Mouse (Mus musculus): ENCODE results near the gene Mtmr12. TPM values are rescaled to one million over a fixed set of nuclear protein-coding genes. Genes with fewer than 3 reads are reported as not detected.

Mtmr12 gene
- polyA plus RNA-seq, 1 experiment from 2014 or later: 7.2 TPM

GRCm38 (mm10) chr15:12311465-12311864 is 106.6 kb downstream of the Mtmr12 start:
- H3K9ac ChIP-seq: no peak overlapping the region
- H3K4me1 ChIP-seq (replicated peaks): peaks cover 29% of the 10 kb centered on the region
- H3K4me2 ChIP-seq: no peak overlapping the region
- no peak overlapping the region for H3K4me3 ChIP-seq (replicated peaks)
- H3K36me3 ChIP-seq (replicated peaks): no peaks in the 10 kb centered on the region
- 59% methylated on average over 7 of the region's 7 CpGs for WGBS (ENCODE audit: insufficient replicate concordance)
- no peak overlapping the region for H3K27ac ChIP-seq (replicated peaks)
- H3K9me3 ChIP-seq (replicated peaks): no peaks in the 10 kb centered on the region
- no peaks in the 10 kb centered on the region for H3K27me3 ChIP-seq
- ATAC-seq (ENCODE audit: insufficient read depth): no peak

- Histone ChIP-seq H3K27ac (replicated peaks) (no peak overlapping the region), H3K27me3 (no peaks in the 10 kb centered on the region), H3K4me1 (replicated peaks) (peaks cover 25% of the 10 kb centered on the region), H3K4me2 (no peak overlapping the region), H3K9ac (no peak overlapping the region), H3K4me3 (replicated peaks) (no peak overlapping the region), H3K36me3 (replicated peaks) (no peaks in the 10 kb centered on the region), H3K9me3 (replicated peaks) (no peaks in the 10 kb centered on the region)
- ATAC-seq (ENCODE audit: insufficient read depth): no peak
- WGBS (ENCODE audit: insufficient replicate concordance): 14% methylated on average over 1 of the region's 1 CpGs
These were observed 108.4 kb downstream of the Mtmr12 start for GRCm38 (mm10) chr15:12313255-12313654.

- H3K9me3 ChIP-seq (replicated peaks): no peaks in the 10 kb centered on the region
- WGBS (ENCODE audit: insufficient replicate concordance): 71% methylated on average over 5 of the region's 5 CpGs
These were observed 109.8 kb downstream of the Mtmr12 start for GRCm38 (mm10) chr15:12314584-12314983.

GRCm38 (mm10) chr15:12315996-12316395 is 111.2 kb downstream of the Mtmr12 start:
- no peak overlapping the region for H3K4me2 ChIP-seq
- H3K27me3 ChIP-seq: peaks cover 5% of the 10 kb centered on the region
- WGBS (ENCODE audit: insufficient replicate concordance): 56% methylated on average over 2 of the region's 2 CpGs
- no peak overlapping the region for H3K9ac ChIP-seq
- H3K27ac ChIP-seq (replicated peaks): no peak overlapping the region
- H3K9me3 ChIP-seq (replicated peaks): no peaks in the 10 kb centered on the region
- no peaks in the 10 kb centered on the region for H3K36me3 ChIP-seq (replicated peaks)
- peaks cover 31% of the 10 kb centered on the region for H3K4me1 ChIP-seq (replicated peaks)
- H3K4me3 ChIP-seq (replicated peaks): no peak overlapping the region
- no peak for ATAC-seq (ENCODE audit: insufficient read depth)

More at GRCm38 (mm10) chr15:12314584-12314983, 109.8 kb downstream of the Mtmr12 start:
- Histone ChIP-seq H3K27me3 (no peaks in the 10 kb centered on the region), H3K36me3 (replicated peaks) (no peaks in the 10 kb centered on the region), H3K9ac (no peak overlapping the region), H3K27ac (replicated peaks) (no peak overlapping the region), H3K4me1 (replicated peaks) (peaks cover 25% of the 10 kb centered on the region), H3K4me3 (replicated peaks) (no peak overlapping the region), H3K4me2 (no peak overlapping the region)
- no peak for ATAC-seq (ENCODE audit: insufficient read depth)

GRCm38 (mm10) chr15:12317290-12317689 is 112.5 kb downstream of the Mtmr12 start:
- no peak overlapping the region for H3K27ac ChIP-seq (replicated peaks)
- no peak for ATAC-seq (ENCODE audit: insufficient read depth)

GRCm38 (mm10) chr15:12318451-12318850 is 113.6 kb downstream of the Mtmr12 start:
- Histone ChIP-seq H3K9me3 (replicated peaks) (no peaks in the 10 kb centered on the region), H3K4me2 (no peak overlapping the region), H3K27ac (replicated peaks) (no peak overlapping the region), H3K4me3 (replicated peaks) (no peak overlapping the region), H3K4me1 (replicated peaks) (peaks cover 31% of the 10 kb centered on the region), H3K27me3 (peaks cover 5% of the 10 kb centered on the region), H3K36me3 (replicated peaks) (no peaks in the 10 kb centered on the region), H3K9ac (no peak overlapping the region)
- no peak for ATAC-seq (ENCODE audit: insufficient read depth)
- 65% methylated on average over 8 of the region's 8 CpGs for WGBS (ENCODE audit: insufficient replicate concordance)

More at GRCm38 (mm10) chr15:12317290-12317689, 112.5 kb downstream of the Mtmr12 start:
- H3K4me3 ChIP-seq (replicated peaks): no peak overlapping the region
- 30% methylated on average over 5 of the region's 5 CpGs for WGBS (ENCODE audit: insufficient replicate concordance)
- H3K9ac ChIP-seq: no peak overlapping the region
- no peak overlapping the region for H3K4me2 ChIP-seq
- peaks cover 31% of the 10 kb centered on the region for H3K4me1 ChIP-seq (replicated peaks)
- H3K36me3 ChIP-seq (replicated peaks): no peaks in the 10 kb centered on the region
- no peaks in the 10 kb centered on the region for H3K9me3 ChIP-seq (replicated peaks)
- peaks cover 5% of the 10 kb centered on the region for H3K27me3 ChIP-seq

- H3K4me3 ChIP-seq (replicated peaks): peak overlapping the region; percentile 100; the same call in 1 of the 2 replicates
- H3K9ac ChIP-seq: no peak overlapping the region
- WGBS (ENCODE audit: insufficient replicate concordance): 46% methylated on average over 5 of the region's 5 CpGs
- peaks cover 37% of the 10 kb centered on the region for H3K4me1 ChIP-seq (replicated peaks)
- H3K27ac ChIP-seq (replicated peaks): no peak overlapping the region
- no peaks in the 10 kb centered on the region for H3K9me3 ChIP-seq (replicated peaks)
- peak overlapping the region; percentile 92 for H3K4me2 ChIP-seq
- ATAC-seq (ENCODE audit: insufficient read depth): no peak
- peaks cover 5% of the 10 kb centered on the region for H3K27me3 ChIP-seq
- no peaks in the 10 kb centered on the region for H3K36me3 ChIP-seq (replicated peaks)
These were observed 115.1 kb downstream of the Mtmr12 start for GRCm38 (mm10) chr15:12319889-12320288.

GRCm38 (mm10) chr15:12320441-12321090 is 115.7 kb downstream of the Mtmr12 start:
- Histone ChIP-seq H3K27me3 (peaks cover 5% of the 10 kb centered on the region), H3K36me3 (replicated peaks) (peaks cover under 1% of the 10 kb centered on the region; the same call in 1 of the 2 replicates), H3K4me2 (peak overlapping the region; percentile 92), H3K4me1 (replicated peaks) (peaks cover 41% of the 10 kb centered on the region), H3K9ac (peak overlapping the region; percentile 100), H3K4me3 (replicated peaks) (peak overlapping the region; percentile 100), H3K9me3 (replicated peaks) (no peaks in the 10 kb centered on the region), H3K27ac (replicated peaks) (peak overlapping the region; percentile 94)
- ATAC-seq (ENCODE audit: insufficient read depth): peak; percentile 16
- WGBS (ENCODE audit: insufficient replicate concordance): 3% methylated on average over 22 of the region's 22 CpGs

- Histone ChIP-seq H3K4me3 (replicated peaks) (peak within 1 kb of the TSS; percentile 100), H3K27me3 (peaks cover 5% of the 10 kb centered on the region), H3K9ac (peak within 1 kb of the TSS; percentile 100), H3K36me3 (replicated peaks) (peaks cover 4% of the 10 kb centered on the region), H3K4me2 (peak within 1 kb of the TSS; percentile 92), H3K9me3 (replicated peaks) (no peaks in the 10 kb centered on the region), H3K27ac (replicated peaks) (peak within 1 kb of the TSS; percentile 94), H3K4me1 (replicated peaks) (peaks cover 48% of the 10 kb centered on the region)
- WGBS (ENCODE audit: insufficient replicate concordance): under 1% methylated on average over 73 of the region's 74 CpGs
- peak; percentile 89 for ATAC-seq (ENCODE audit: insufficient read depth)
These were observed 116.4 kb downstream of the Mtmr12 start, which contains the start of gene Golph3 for GRCm38 (mm10) chr15:12321091-12321787. TSS of gene Golph3 (plus strand) at chr15:12321450.

GRCm38 (mm10) chr15:12321788-12322621 is 117.2 kb downstream of the Mtmr12 start, which contains the start of gene 1810049J17Rik:
TSS of gene 1810049J17Rik (minus strand) at chr15:12321899.
- peak within 1 kb of the TSS; percentile 100 for H3K4me3 ChIP-seq (replicated peaks)
- peak within 1 kb of the TSS; percentile 92 for H3K4me2 ChIP-seq
- H3K4me1 ChIP-seq (replicated peaks): peaks cover 49% of the 10 kb centered on the region
- peak within 1 kb of the TSS; percentile 100 for H3K9ac ChIP-seq
- under 1% methylated on average over 68 of the region's 70 CpGs for WGBS (ENCODE audit: insufficient replicate concordance)
- H3K27me3 ChIP-seq: peaks cover 5% of the 10 kb centered on the region
- peaks cover 4% of the 10 kb centered on the region for H3K36me3 ChIP-seq (replicated peaks)
- no peaks in the 10 kb centered on the region for H3K9me3 ChIP-seq (replicated peaks)
- ATAC-seq (ENCODE audit: insufficient read depth): peak; percentile 42
- H3K27ac ChIP-seq (replicated peaks): peak within 1 kb of the TSS; percentile 94
